Mouse (Mus musculus) heart, embryonic 11.5 days (tissue): ENCODE results near the gene Mcrip2. TPM values are rescaled to one million over a fixed set of nuclear protein-coding genes. Genes with fewer than 3 reads are reported as not detected.

Experiments
- ATAC-seq: fragments of 200-750 bp; cut with Nextera tagmentation; replicated peaks from 2 replicates; pipeline ENCODE4 v1.8.0; 2017; ENCODE audit warnings: moderate library complexity; ENCODE audit not compliant: insufficient number of reproducible peaks, low FRiP score, low TSS enrichment
- H3K27ac ChIP-seq: fragments of 300-500 bp; sonication (generic); 2 replicates; pipeline ENCODE4 v1.5.1; 2014; ENCODE audit warnings: mild to moderate bottlenecking, low read depth, low read length
- H3K27me3 ChIP-seq: fragments of 300-500 bp; sonication (generic); 2 replicates; pipeline ENCODE4 v1.6.1; 2014; ENCODE audit warnings: mild to moderate bottlenecking, low read length, mixed read lengths; ENCODE audit not compliant: control insufficient read depth, insufficient read depth
- H3K36me3 ChIP-seq: fragments of 300-500 bp; sonication (generic); 2 replicates; pipeline ENCODE4 v1.6.1; 2014; ENCODE audit warnings: mild to moderate bottlenecking, low read length, moderate library complexity, mixed read lengths; ENCODE audit not compliant: control insufficient read depth, insufficient read depth
- H3K4me1 ChIP-seq: fragments of 300-500 bp; sonication (generic); 2 replicates; pipeline ENCODE4 v1.6.1; 2014; ENCODE audit warnings: low read length; ENCODE audit not compliant: control insufficient read depth, insufficient read depth
- H3K4me2 ChIP-seq: fragments of 300-500 bp; sonication (generic); 2 replicates; pipeline ENCODE4 v1.6.1; 2014; ENCODE audit warnings: mild to moderate bottlenecking, moderate library complexity
- H3K4me3 ChIP-seq: fragments of 300-500 bp; sonication (generic); 2 replicates; pipeline ENCODE4 v1.5.1; 2014; ENCODE audit warnings: low read depth, low read length
- H3K9ac ChIP-seq: fragments of 300-500 bp; sonication (generic); 2 replicates; pipeline ENCODE4 v1.6.1; 2014; ENCODE audit warnings: mild to moderate bottlenecking, low read depth, low read length, moderate library complexity
- H3K9me3 ChIP-seq: fragments of 300-500 bp; sonication (generic); replicated peaks from 2 replicates; pipeline ENCODE4 v1.6.1; 2016; ENCODE audit warnings: low read length; ENCODE audit not compliant: control insufficient read depth
- WGBS: fragments of 180-500 bp; shearing (Covaris S2); extraction: QIAGEN DNeasy Blood & Tissue Kit; methylation state at CpG from one replicate; pipeline ENCODE4 v1.1.7; 2014; ENCODE audit not compliant: insufficient replicate concordance; 5-methylcytosine and 5-hydroxymethylcytosine counted together
- polyA plus RNA-seq: library from polyadenylated mRNA; unstranded; fragments of >200 nt; fragmentation: Nextera tagmentation; extraction: Ambion mirVana; gene quantifications from 2 replicates; pipeline ENCODE4 v1.2.1, GENCODE M21; 2014

Gene Mcrip2
- polyA plus RNA-seq, 1 experiment from 2014 or later: 168 TPM

- 86% methylated on average over 11 of the region's 11 CpGs for WGBS
- ATAC-seq: no peak
- Histone ChIP-seq H3K36me3 (no peaks in the 10 kb centered on the region), H3K9me3 (no peaks in the 10 kb centered on the region), H3K4me2 (no peak overlapping the region), H3K4me3 (no peak overlapping the region), H3K4me1 (peaks cover 12% of the 10 kb centered on the region; the same call in 1 of the 2 replicates), H3K9ac (no peak overlapping the region), H3K27me3 (no peaks in the 10 kb centered on the region), H3K27ac (no peak overlapping the region)
Observed at GRCm38 (mm10) chr17:25865288-25865687, 3.3 kb downstream of the Mcrip2 start.

GRCm38 (mm10) chr17:25864311-25864710 lies 4.3 kb downstream of the Mcrip2 start:
- ATAC-seq: no peak
- H3K4me3 ChIP-seq: no peak overlapping the region
- no peak overlapping the region for H3K27ac ChIP-seq
- 88% methylated on average over 14 of the region's 14 CpGs for WGBS
- no peak overlapping the region for H3K4me2 ChIP-seq
- no peaks in the 10 kb centered on the region for H3K9me3 ChIP-seq
- no peak overlapping the region for H3K9ac ChIP-seq
- H3K27me3 ChIP-seq: no peaks in the 10 kb centered on the region
- peaks cover 12% of the 10 kb centered on the region; the same call in 1 of the 2 replicates for H3K4me1 ChIP-seq
- no peaks in the 10 kb centered on the region for H3K36me3 ChIP-seq

GRCm38 (mm10) chr17:25863681-25864080 lies 4.9 kb downstream of the Mcrip2 start:
- Histone ChIP-seq H3K27ac (no peak overlapping the region), H3K27me3 (no peaks in the 10 kb centered on the region), H3K9me3 (no peaks in the 10 kb centered on the region), H3K4me1 (peaks cover 12% of the 10 kb centered on the region; the same call in 1 of the 2 replicates), H3K4me3 (no peak overlapping the region), H3K36me3 (no peaks in the 10 kb centered on the region), H3K9ac (no peak overlapping the region), H3K4me2 (no peak overlapping the region)
- WGBS: 91% methylated on average over 6 of the region's 6 CpGs
- no peak for ATAC-seq

GRCm38 (mm10) chr17:25861704-25862612 lies 6.6 kb downstream of the Mcrip2 start:
- H3K4me1 ChIP-seq: peaks cover 11% of the 10 kb centered on the region; the same call in 1 of the 2 replicates
- H3K27me3 ChIP-seq: no peaks in the 10 kb centered on the region
- 0 out of 2 replicates have a peak, but pooled peaks have one; percentile 38 for ATAC-seq
- 10% methylated on average over 6 of the region's 6 CpGs for WGBS
- peak overlapping the region; percentile 52 for H3K4me3 ChIP-seq
- peak overlapping the region; percentile 82 for H3K9ac ChIP-seq
- peak overlapping the region; percentile 70 for H3K27ac ChIP-seq
- H3K9me3 ChIP-seq: no peaks in the 10 kb centered on the region
- H3K4me2 ChIP-seq: peak overlapping the region; percentile 85
- H3K36me3 ChIP-seq: no peaks in the 10 kb centered on the region

GRCm38 (mm10) chr17:25860832-25861703 lies 7.5 kb downstream of the Mcrip2 start, which contains the start of gene Wdr90:
Gene Wdr90, minus strand, starts transcription at chr17:25861501.
- Histone ChIP-seq H3K4me2 (peak within 1 kb of the TSS; percentile 85), H3K9ac (peak within 1 kb of the TSS; percentile 82), H3K27ac (peak within 1 kb of the TSS; percentile 70), H3K4me1 (peaks cover 4% of the 10 kb centered on the region; the same call in 1 of the 2 replicates), H3K36me3 (no peaks in the 10 kb centered on the region), H3K9me3 (no peaks in the 10 kb centered on the region), H3K4me3 (peak within 1 kb of the TSS; percentile 52), H3K27me3 (no peaks in the 10 kb centered on the region)
- peak; percentile 81; the same call in 1 of the 2 replicates for ATAC-seq
- WGBS: 5% methylated on average over 65 of the region's 65 CpGs

- Histone ChIP-seq H3K4me3 (no peak overlapping the region), H3K36me3 (no peaks in the 10 kb centered on the region), H3K4me2 (peak overlapping the region; percentile 85; the same call in 1 of the 2 replicates), H3K4me1 (peaks cover 4% of the 10 kb centered on the region; the same call in 1 of the 2 replicates), H3K27me3 (no peaks in the 10 kb centered on the region), H3K27ac (no peak overlapping the region), H3K9ac (no peak overlapping the region), H3K9me3 (no peaks in the 10 kb centered on the region)
- no peak for ATAC-seq
- 89% methylated on average over 6 of the region's 6 CpGs for WGBS
Observed at GRCm38 (mm10) chr17:25860229-25860628, 8.3 kb downstream of the Mcrip2 start.

- H3K36me3 ChIP-seq: peaks cover 28% of the 10 kb centered on the region
- peak; percentile 88 for ATAC-seq
- no peaks in the 10 kb centered on the region for H3K27me3 ChIP-seq
- H3K9me3 ChIP-seq: no peaks in the 10 kb centered on the region
- peak within 1 kb of the TSS; percentile 90 for H3K4me2 ChIP-seq
- peak within 1 kb of the TSS; percentile 94 for H3K4me3 ChIP-seq
- H3K9ac ChIP-seq: peak within 1 kb of the TSS; percentile 93
- peaks cover 14% of the 10 kb centered on the region for H3K4me1 ChIP-seq
- WGBS: under 1% methylated on average over 21 of the region's 21 CpGs
- H3K27ac ChIP-seq: peak within 1 kb of the TSS; percentile 78
Observed at GRCm38 (mm10) chr17:25844396-25844901, 24.1 kb downstream of the Mcrip2 start, which contains the start of gene Rhot2. Gene Rhot2, minus strand, starts transcription at chr17:25844851.
